Mouse (Mus musculus) lung, postnatal 0 days (tissue): ENCODE results near the gene Ncan. TPM values are rescaled to one million over a fixed set of nuclear protein-coding genes. Genes with fewer than 3 reads are reported as not detected.
A peak's percentile ranks its signal among the peaks of the same experiment; 100 is the strongest.

ENCODE experiments used
- ATAC-seq: fragments of 200-750 bp; cut with Nextera tagmentation; 2 replicates; pipeline ENCODE4 v1.8.0; 2017; ENCODE audit warnings: moderate library complexity
- DNase-seq: peaks from one replicate; pipeline ENCODE4 v3.0.0-alpha.2; 2016; ENCODE audit warnings: low spot score
- H3K27ac ChIP-seq: fragments of 300-500 bp; sonication (generic); 2 replicates; pipeline ENCODE4 v1.5.1; 2014; ENCODE audit warnings: antibody characterized with exemption, mild to moderate bottlenecking, low read length, mixed read lengths
- H3K27me3 ChIP-seq: fragments of 300-500 bp; sonication (generic); replicated peaks from 2 replicates; pipeline ENCODE4 v1.6.1; 2014; ENCODE audit warnings: low read length, mixed read lengths; ENCODE audit not compliant: insufficient read depth
- H3K36me3 ChIP-seq: fragments of 300-500 bp; sonication (generic); 2 replicates; pipeline ENCODE4 v1.6.1; 2014; ENCODE audit warnings: low read length, mixed read lengths; ENCODE audit not compliant: insufficient read depth
- H3K4me1 ChIP-seq: fragments of 300-500 bp; sonication (generic); 2 replicates; pipeline ENCODE4 v1.6.1; 2014; ENCODE audit warnings: antibody characterized with exemption, low read depth, low read length, mixed read lengths; ENCODE audit not compliant: insufficient read depth
- H3K4me2 ChIP-seq: fragments of 300-500 bp; sonication (generic); replicated peaks from 2 replicates; pipeline ENCODE4 v1.6.1; 2014; ENCODE audit warnings: low read depth, mild to moderate bottlenecking, low read length, moderate library complexity, mixed read lengths
- H3K4me3 ChIP-seq: fragments of 300-500 bp; sonication (generic); 2 replicates; pipeline ENCODE4 v1.5.1; 2014; ENCODE audit warnings: low read depth, low read length
- H3K9ac ChIP-seq: fragments of 300-500 bp; sonication (generic); replicated peaks from 2 replicates; pipeline ENCODE4 v1.6.1; 2014; ENCODE audit warnings: low read depth, mild to moderate bottlenecking
- H3K9me3 ChIP-seq: fragments of 300-500 bp; sonication (generic); 2 replicates; pipeline ENCODE4 v1.6.1; 2016; ENCODE audit warnings: low read length, mixed read lengths
- CTCF ChIP-seq: IDR thresholded peaks from 2 replicates; pipeline ENCODE4 v1.5.1; 2016; ENCODE audit warnings: antibody characterized with exemption, mild to moderate bottlenecking
- EP300 ChIP-seq: IDR thresholded peaks from 2 replicates; pipeline ENCODE4 v1.6.1; 2016; ENCODE audit warnings: antibody characterized with exemption, mild to moderate bottlenecking, control low read depth
- WGBS: fragments of 180-500 bp; shearing (Covaris S2); extraction: QIAGEN DNeasy Blood & Tissue Kit; methylation state at CpG from one replicate; pipeline ENCODE4 v1.1.7; 2014; 5-methylcytosine and 5-hydroxymethylcytosine counted together
- microRNA-seq: library from miRNA; unstranded; fragments of <30 nt; microRNA quantifications from one replicate; pipeline ENCODE4, GENCODE M21; 2016
- polyA plus RNA-seq: library from polyadenylated mRNA; unstranded; fragments of >200 nt; fragmentation: Nextera tagmentation; extraction: Ambion mirVana; gene quantifications from 2 replicates; pipeline ENCODE4 v1.2.1, GENCODE M21; 2015

The Ncan gene
- polyA plus RNA-seq, 1 experiment from 2014 or later = 0.06 TPM

- DNase-seq (no peak), ATAC-seq (no peak)
- Histone ChIP-seq H3K4me2 (no peak overlapping the region), H3K27ac (no peak overlapping the region), H3K9me3 (no peaks in the 10 kb centered on the region), H3K4me3 (no peak overlapping the region), H3K36me3 (peaks cover 9% of the 10 kb centered on the region; the same call in 1 of the 2 replicates), H3K4me1 (no peaks in the 10 kb centered on the region), H3K9ac (no peak overlapping the region), H3K27me3 (no peaks in the 10 kb centered on the region)
- TF ChIP-seq EP300 (no peak), CTCF (no peak)
These were observed 71.0 kb downstream of the Ncan start for GRCm38 (mm10) chr8:70049662-70050061.

- no peak overlapping the region for H3K4me3 ChIP-seq
- no peak overlapping the region for H3K9ac ChIP-seq
- no peak for ATAC-seq
These were observed 76.7 kb downstream of the Ncan start for GRCm38 (mm10) chr8:70043996-70044395.

More at GRCm38 (mm10) chr8:70043996-70044395, 76.7 kb downstream of the Ncan start:
- Histone ChIP-seq H3K27me3 (no peaks in the 10 kb centered on the region), H3K36me3 (no peaks in the 10 kb centered on the region), H3K9me3 (no peaks in the 10 kb centered on the region), H3K4me1 (peaks cover 7% of the 10 kb centered on the region; the same call in 1 of the 2 replicates), H3K27ac (no peak overlapping the region), H3K4me2 (peak overlapping the region; percentile 78; the same call in 1 of the 2 replicates)
- WGBS = 87% methylated on average over 5 of the region's 5 CpGs
- no peak for TF ChIP-seq EP300
- TF ChIP-seq CTCF = no peak
- no peak for DNase-seq

Small RNA genes within 50 kb of the gene (microRNA-seq; reads per million reads assigned to microRNA genes)
- gene Mir7066 = not detected

Other genes starting within 250 kb of the Ncan start
- 0.17 and 0.36 TPM in 2 replicates for gene Cilp2, start 233.2 kb downstream of the Ncan start, polyA plus RNA-seq
- gene Tssk6, start 218.7 kb downstream of the Ncan start, polyA plus RNA-seq = 1.9 and 2.3 TPM in 2 replicates
- 165 and 177 TPM in 2 replicates for gene Ndufa13, start 218.3 kb downstream of the Ncan start, polyA plus RNA-seq
- gene Yjefn3, start 218.2 kb downstream of the Ncan start, polyA plus RNA-seq = 2.1 and 3.4 TPM in 2 replicates
- 40.9 and 41.8 TPM in 2 replicates for gene Gatad2a, start 124.5 kb downstream of the Ncan start, polyA plus RNA-seq
- gene Mau2, start 78.1 kb downstream of the Ncan start, polyA plus RNA-seq = 37.1 and 37.2 TPM in 2 replicates
- gene Sugp1, start 78.1 kb downstream of the Ncan start, polyA plus RNA-seq = 25.4 and 27.3 TPM in 2 replicates
- gene Tm6sf2, start 47.9 kb downstream of the Ncan start, polyA plus RNA-seq = 3.8 and 4.2 TPM in 2 replicates
- not detected in 2 replicates for gene Hapln4, start 37.4 kb downstream of the Ncan start, polyA plus RNA-seq
- 27.8 and 32.0 TPM in 2 replicates for gene Nr2c2ap, start 10.5 kb upstream of the Ncan start, polyA plus RNA-seq
- gene Rfxank, start 18.3 kb upstream of the Ncan start, polyA plus RNA-seq = 11.9 and 12.7 TPM in 2 replicates
- gene Borcs8, start 18.6 kb upstream of the Ncan start, polyA plus RNA-seq = 33.4 and 34.2 TPM in 2 replicates
- 0.11 and 0.29 TPM in 2 replicates for gene Mef2b, start 18.8 kb upstream of the Ncan start, polyA plus RNA-seq
- gene Tmem161a, start 51.5 kb upstream of the Ncan start, polyA plus RNA-seq = 45.0 and 45.8 TPM in 2 replicates
- gene Slc25a42, start 91.4 kb upstream of the Ncan start, polyA plus RNA-seq = 4.0 and 4.3 TPM in 2 replicates
- gene Sugp2, start 113.4 kb upstream of the Ncan start, polyA plus RNA-seq = 12.3 and 13.6 TPM in 2 replicates
- gene Armc6, start 113.6 kb upstream of the Ncan start, polyA plus RNA-seq = 10.4 and 11.9 TPM in 2 replicates
- gene Homer3, start 162.0 kb upstream of the Ncan start, polyA plus RNA-seq = 54.1 and 61.1 TPM in 2 replicates
- 29.9 and 32.5 TPM in 2 replicates for gene Ddx49, start 181.6 kb upstream of the Ncan start, polyA plus RNA-seq
- 266 and 297 TPM in 2 replicates for gene Cope, start 181.6 kb upstream of the Ncan start, polyA plus RNA-seq
- gene Cers1, start 194.9 kb upstream of the Ncan start, polyA plus RNA-seq = 0.63 and 1.6 TPM in 2 replicates
- gene Gdf1, start 208.9 kb upstream of the Ncan start, polyA plus RNA-seq = 0.33 and 0.81 TPM in 2 replicates
- gene Upf1, start 232.4 kb upstream of the Ncan start, polyA plus RNA-seq = 10.4 and 11.1 TPM in 2 replicates